Mouse (Mus musculus) embryo, embryonic 11 days (tissue): ENCODE measurements around the gene H2-DMb2.
A peak's percentile ranks its signal among the peaks of the same experiment; 100 is the strongest.

Source experiments
- DNase-seq: peaks from one replicate; pipeline ENCODE4 v3.0.0-alpha.2; 2015

Gene H2-DMb2

GRCm38 (mm10) chr17:34143033-34143432 lies at the start of gene H2-DMb2:
Gene H2-DMb2, plus strand, starts transcription at chr17:34143307.
- no peak for DNase-seq

DNA sequence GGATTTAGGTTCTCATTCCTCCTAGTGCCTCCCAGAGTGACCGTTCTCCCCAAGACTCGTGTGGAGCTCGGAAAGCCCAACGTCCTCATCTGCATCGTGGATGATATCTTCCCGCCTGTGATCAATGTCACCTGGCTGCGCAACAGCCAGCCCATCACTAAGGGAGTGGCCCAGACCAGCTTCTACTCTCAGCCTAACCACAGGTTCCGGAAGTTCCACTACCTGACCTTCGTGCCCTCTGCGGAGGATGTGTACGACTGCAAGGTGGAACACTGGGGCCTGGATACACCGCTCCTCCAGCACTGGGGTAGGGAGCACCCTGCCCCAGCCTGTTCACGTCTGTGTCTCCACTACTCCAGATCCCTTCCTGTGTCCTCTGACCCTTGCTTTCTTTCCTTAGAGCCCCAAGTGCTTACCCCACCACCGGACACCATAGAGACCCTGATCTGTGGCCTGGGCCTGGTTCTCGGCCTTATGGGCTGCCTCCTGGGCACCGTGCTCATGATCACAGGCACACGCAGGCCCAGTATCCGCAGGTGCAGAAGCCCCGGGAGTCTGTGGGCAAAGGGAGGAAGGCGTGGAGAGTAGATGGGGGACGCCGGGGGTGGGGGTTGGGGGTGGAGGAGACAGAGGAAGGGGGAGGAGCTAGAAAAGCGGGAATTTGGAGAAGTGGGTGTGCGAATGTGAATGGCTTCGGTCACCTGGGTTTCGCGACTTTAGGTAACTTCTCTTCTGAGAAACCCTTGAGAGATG lies 48.6 kb upstream of the H2-DMb2 start:
- no peak for DNase-seq

GRCm38 (mm10) chr17:34096497-34097010 lies 46.6 kb upstream of the H2-DMb2 start:
- no peak for DNase-seq

DNA sequence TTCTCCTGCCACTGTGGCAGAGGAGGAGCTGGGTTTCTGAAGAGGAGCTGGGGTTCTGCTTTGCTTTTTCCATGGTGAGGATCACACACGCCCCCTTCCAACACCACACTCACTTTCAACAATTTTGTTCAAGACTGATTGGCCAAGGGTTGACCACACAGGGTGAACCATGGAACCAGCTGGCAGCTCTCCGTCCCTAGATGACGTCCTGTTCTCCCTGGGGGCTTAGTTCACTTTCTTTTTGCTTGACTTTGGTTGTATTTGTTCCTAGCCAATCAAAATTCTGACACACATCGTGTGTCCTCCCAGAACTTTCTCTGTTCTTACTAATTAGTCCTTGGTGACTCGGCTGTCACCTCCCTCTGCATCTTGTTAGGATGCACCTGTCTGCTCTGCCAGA lies 45.8 kb upstream of the H2-DMb2 start:
- DNase-seq = no peak

DNA sequence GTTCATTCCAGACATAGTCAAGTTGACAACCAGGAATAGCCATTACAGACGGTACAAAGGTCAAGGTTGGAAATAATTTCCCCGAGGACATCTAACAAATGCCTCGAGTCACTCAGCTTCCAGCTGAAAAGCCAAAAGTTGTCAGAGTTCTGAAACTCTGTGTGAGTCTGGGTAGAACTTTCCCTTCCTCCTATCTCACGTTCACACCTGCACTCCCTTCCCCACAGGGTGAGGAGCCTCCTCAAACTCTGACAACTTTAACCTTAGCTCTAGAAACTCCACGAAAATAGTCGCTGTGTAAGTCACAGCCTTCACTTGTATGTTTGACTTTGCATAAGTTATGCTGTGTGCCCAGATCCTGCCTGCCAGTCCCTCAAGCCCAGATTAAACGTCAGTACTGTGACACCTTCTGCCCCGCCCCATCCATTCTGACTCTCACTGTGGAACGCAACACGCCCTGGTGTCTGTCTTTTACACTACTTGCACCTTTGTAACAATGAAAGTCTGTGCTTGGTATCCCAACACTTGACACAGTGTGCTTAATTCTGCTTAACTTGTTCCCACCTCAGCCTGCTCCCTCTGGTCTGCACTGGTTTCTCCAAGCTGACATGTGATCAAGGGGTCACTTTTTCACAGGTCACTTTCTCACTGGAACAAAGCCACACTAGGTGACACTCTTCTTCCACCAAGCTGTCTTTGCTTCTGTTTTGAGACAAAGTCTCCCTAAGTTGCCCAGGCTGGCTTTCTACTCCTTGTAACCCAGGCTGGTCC lies 44.2 kb upstream of the H2-DMb2 start:
- DNase-seq = no peak

DNA sequence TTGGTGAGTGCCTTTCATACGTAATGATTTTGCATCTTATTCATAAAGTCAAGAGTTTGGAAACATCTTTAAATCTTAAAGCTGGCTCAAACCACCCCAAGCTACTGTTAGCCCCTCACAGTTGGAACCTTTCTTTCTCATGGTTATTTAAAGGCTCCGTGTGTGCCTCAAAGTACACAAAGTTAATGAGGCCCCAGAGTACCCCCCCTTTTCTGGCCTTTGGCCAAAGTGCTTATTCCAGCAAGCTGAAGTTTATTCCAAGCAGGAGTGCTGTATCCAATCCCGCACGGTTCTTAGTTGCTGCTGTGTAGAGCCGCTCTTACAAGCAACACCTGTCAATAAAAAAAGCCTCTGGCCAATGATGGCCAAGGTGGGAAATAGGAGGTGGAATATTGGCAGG lies 43.6 kb upstream of the H2-DMb2 start:
- no peak for DNase-seq

DNA sequence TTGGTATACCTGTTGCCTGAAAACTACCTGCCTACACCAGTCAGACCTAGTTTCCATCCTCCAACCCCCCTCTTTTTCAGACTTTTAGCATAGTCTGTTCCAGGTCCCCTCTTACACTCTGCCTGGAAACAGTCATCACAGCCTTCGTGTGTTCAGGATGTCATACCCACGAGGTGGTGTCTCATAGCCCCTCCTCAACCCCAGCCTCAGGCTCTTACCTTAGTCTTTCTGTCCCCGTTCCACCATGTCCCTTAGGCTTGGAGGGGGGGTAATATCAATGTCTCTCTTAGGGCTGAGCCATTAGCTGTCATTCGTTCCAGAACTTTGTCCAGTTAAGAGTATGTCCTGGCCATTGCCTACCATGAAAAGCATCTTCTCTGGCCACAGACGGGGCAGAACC lies 41.9 kb upstream of the H2-DMb2 start:
- no peak for DNase-seq

- DNase-seq = peak; percentile 94
These were observed 41.5 kb upstream of the H2-DMb2 start for GRCm38 (mm10) chr17:34101604-34102032.

DNA sequence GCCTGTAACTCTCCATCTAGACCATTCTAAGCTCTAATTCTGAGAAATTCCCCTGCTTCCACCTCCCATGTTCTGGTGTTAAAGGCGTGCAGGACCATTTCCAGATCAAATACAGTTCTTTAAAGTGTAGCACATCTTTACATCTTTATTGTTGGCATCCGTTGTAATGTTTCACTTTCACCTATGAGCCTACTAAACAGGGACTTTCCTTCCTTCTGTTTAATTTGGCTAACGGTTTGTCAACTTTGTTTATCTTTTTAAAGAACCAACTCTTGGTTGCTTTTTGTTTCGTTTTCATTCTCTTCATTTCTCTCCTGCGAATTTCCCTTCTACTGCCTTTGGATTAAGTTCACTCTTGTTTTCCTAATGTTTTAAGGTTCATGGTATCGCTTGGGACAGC lies 40.3 kb upstream of the H2-DMb2 start:
- no peak for DNase-seq

DNA sequence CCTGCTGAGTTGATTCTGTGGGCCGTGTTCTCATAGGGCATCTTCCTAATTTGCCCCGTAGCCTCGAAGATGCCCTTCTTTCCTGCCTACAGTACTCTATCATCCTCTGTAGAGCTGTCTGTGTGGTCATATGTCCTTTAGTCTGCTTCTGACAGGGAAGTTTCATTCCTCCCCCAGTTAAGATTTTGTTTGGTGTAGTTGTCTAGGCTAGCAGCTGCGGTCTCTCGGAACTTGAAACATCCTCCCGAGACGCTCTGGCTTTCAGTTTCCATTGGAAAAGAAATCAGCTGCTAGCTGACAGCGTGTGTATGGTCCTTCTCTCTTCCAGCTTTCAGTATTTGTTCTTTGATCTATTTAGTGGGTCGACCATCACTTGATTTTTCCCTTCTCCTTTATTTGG lies 38.3 kb upstream of the H2-DMb2 start:
- DNase-seq = no peak

DNA sequence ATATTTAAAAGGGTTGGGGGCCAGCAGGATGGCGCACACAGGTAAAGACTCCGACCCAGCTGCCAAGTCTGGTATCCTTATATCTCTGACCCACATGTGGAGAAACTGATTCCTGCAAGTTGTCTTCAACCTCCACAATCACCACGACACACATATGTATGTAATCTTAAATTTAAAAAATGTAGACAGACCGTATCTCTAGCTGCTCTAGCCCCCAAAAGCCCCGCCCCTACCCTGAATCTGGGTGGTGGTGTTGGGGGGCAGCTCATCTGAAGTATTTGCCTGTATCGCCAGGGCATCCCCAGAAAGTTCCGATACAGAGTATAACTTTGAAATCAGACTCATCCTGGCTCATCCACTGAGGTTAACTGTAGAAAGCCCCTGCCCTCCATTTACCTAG lies 36.6 kb upstream of the H2-DMb2 start:
- no peak for DNase-seq

DNA sequence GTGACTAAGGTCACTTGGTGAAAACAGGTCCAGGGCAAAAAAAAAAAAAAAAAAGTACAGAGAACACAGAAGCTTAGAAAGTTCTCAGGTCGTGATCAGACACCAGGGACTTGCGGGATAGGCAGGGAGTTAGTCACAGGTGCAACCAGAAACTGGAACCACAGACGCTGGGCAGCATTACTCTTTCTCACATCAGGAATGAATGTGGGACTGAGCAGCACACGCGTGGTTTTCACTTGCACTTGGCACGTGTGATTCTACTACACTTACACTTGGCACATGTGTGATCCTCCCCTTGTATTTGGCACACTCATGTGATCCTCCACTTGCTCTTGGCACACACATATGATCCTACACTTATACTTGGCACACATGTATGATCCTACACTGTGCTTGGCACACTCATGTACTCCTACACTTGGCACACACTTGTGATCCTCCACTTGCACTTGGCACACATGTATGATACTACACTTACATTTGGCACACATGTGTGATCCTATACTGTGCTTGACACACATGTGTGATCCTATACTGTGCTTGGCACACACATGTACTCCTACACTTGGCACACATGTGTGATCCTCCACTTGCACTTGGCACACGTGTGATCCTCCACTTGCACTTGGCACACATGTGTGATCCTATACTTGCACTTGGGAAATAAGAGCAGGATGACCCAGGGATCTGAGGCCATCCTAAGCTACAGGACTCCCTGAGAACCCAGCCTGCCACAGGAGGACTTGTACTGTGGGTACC lies 35.8 kb upstream of the H2-DMb2 start:
- DNase-seq = no peak

- DNase-seq = no peak
These were observed 34.6 kb upstream of the H2-DMb2 start for GRCm38 (mm10) chr17:34108460-34108859.

GRCm38 (mm10) chr17:34109038-34109805 lies 33.9 kb upstream of the H2-DMb2 start:
- no peak for DNase-seq

DNA sequence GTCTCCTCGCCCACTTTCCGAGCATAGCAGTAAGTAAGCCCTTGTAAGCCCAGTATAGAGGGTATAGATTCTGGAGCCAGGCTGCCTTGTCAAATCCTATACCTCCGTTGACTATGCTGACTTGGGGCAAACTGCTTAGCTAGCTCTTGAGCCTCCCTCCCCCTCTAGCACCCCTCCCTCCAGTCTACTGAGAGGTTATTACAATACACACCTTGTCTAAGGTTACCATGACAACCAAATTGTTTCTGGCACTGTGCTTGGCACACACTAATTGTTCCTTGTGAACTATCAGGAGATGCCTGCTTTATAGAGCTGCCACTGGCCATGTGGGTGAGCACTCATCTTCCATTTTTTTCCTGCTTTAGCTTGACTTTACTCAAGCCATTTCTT lies 33.3 kb upstream of the H2-DMb2 start:
- DNase-seq = no peak

DNA sequence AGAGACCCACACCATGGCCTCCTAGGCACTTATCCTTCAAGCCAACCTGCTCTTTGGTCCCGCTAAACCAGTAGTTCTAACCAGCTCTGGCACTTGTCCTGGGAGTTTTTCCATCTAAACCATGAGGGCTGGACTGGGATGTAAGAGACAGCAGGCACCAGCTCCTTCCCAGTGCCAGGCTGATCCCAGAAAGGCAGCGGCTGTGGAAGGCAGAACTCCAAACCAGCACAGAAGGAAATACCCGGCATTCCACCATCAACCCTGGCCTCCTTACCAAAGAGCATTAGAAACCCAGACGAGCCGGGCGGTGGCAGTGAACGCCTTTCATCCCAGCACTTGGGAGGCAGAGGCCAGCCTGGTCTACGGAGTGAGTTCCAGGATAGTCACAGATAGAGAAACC lies 32.8 kb upstream of the H2-DMb2 start:
- DNase-seq = no peak

- no peak for DNase-seq
These were observed 29.0 kb upstream of the H2-DMb2 start for GRCm38 (mm10) chr17:34114114-34114513.

DNA sequence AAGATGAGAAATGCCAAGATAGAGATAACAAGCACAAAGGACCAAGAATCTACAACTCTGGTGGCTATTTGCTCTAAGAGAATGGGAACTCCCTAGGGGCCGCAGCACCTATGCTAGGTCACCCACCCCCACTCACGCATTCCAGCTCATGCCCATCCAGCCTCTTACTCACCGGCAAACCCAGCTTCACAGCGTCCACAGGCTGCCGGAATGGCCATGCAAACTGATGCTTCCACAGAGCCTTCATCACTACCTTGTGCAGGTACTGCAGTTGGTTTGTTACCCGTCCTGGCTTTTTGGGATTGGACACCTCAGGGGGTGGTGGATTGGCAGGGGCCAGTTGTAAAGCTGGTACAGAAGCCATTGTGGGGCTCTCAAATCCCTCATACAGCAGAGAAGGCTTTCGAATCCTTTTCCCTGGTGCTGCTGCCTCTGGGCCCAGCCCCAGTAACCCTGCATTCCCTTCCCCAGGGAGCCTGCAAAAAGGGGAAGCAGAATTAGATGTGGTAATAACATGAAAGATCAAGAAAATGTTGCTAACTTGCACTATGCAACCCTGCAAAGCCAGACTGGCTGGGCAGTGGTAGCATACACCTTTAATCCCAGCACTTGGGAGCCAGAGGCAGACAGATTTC lies 26.3 kb upstream of the H2-DMb2 start:
- no peak for DNase-seq

- DNase-seq = no peak
These were observed 25.5 kb upstream of the H2-DMb2 start for GRCm38 (mm10) chr17:34117421-34118112.

DNA sequence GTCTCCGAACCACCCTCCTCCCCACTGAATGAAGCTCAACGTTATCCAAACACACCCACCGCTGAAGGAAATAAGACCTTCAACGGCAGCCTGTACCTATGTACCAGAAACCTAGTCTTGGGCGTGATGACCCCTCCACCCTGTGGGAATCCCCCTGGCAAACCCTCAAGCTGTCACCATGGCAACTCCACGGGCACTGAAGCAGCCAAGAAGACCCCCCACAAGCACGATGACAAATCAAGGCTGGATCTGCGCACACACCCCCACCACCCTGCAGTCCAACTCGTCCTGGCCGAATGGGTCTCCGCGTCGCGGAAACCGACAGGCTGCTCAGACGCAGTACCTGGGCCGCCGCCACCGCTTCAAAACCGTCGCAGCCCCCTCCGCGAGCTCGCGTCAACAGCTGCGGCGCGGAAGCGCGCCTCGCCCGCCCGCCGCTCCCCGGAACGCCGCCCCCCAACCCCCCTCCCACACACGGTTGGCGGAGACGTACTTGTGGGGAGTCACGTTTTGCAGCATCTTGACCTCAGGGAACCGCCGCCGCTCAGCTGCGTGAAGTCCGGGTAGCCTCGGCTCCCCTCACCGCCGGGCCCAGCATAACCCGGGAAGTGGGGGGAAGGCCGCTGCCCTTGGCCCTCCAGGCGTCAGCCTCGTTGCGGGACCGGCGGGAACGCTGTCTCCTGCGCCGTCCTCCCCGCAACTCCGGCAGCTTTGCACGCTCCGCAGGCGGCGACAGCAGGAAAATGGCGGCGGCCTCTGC lies 24.8 kb upstream of the H2-DMb2 start:
- DNase-seq = peak; percentile 51

GRCm38 (mm10) chr17:34118873-34119248 lies 24.2 kb upstream of the H2-DMb2 start:
- DNase-seq = no peak
